ENCODE assay signal across 26 mouse cellular contexts in genomic region chr12:38962302-38962701, GRCm38 (mm10).
"Had no signal": no experiment of that assay in that cellular context is flagged by ENCODE, and none has a peak within 500 bp of the region (broad histone marks: within the 10 kb centered on the region; RNA-seq: fewer than 3 reads in every experiment).

No protein-coding gene starts in this region.

- H3K36me3 ChIP-seq: heart, embryonic 10.5 days; heart, embryonic 12.5 days; hindbrain, embryonic 10.5 days; hindbrain, embryonic 12.5 days; kidney, embryonic 15.5 days; limb, embryonic 13.5 days; limb, embryonic 15.5 days; liver, embryonic 12.5 days had no signal

- ATAC-seq: hindbrain, embryonic 16.5 days; intestine, embryonic 16.5 days; liver, embryonic 12.5 days had no signal

- H3K4me3 ChIP-seq: gastrocnemius, adult 2 months; heart, embryonic 10.5 days; heart, embryonic 12.5 days; hindbrain, embryonic 10.5 days; hindbrain, embryonic 12.5 days; kidney, embryonic 15.5 days; limb, embryonic 13.5 days; limb, embryonic 15.5 days; liver, embryonic 12.5 days had no signal

- H3K4me2 ChIP-seq: heart, embryonic 12.5 days; hindbrain, embryonic 12.5 days; hindbrain, embryonic 14.5 days; kidney, embryonic 15.5 days; limb, embryonic 13.5 days; limb, embryonic 15.5 days; liver, embryonic 12.5 days had no signal

- H3K4me1 ChIP-seq: heart, embryonic 10.5 days; heart, embryonic 12.5 days; hindbrain, embryonic 10.5 days; hindbrain, embryonic 12.5 days; kidney, embryonic 15.5 days; limb, embryonic 13.5 days; limb, embryonic 15.5 days; liver, embryonic 12.5 days had no signal

- H3K27ac ChIP-seq: gastrocnemius, adult 2 months; heart, embryonic 10.5 days; hindbrain, embryonic 10.5 days; hindbrain, embryonic 12.5 days; hindbrain, embryonic 14.5 days; kidney, embryonic 15.5 days; kidney, postnatal 0 days; limb, embryonic 13.5 days; limb, embryonic 15.5 days; liver, embryonic 12.5 days; liver, embryonic 14.5 days had no signal

- H3K27me3 ChIP-seq: heart, embryonic 12.5 days; hindbrain, embryonic 12.5 days; kidney, embryonic 15.5 days; limb, embryonic 13.5 days; limb, embryonic 15.5 days; liver, embryonic 12.5 days had no signal

- H3K9me3 ChIP-seq: heart, embryonic 10.5 days; heart, embryonic 12.5 days; hindbrain, embryonic 10.5 days; hindbrain, embryonic 12.5 days; kidney, embryonic 15.5 days; limb, embryonic 13.5 days; limb, embryonic 15.5 days; liver, embryonic 12.5 days had no signal

- DNase-seq: gastrocnemius, adult 2 months; gastrocnemius, postnatal 10 days; gastrocnemius, postnatal 25 days; heart, adult 18-20 months; heart, postnatal 10 days; heart, postnatal 4 days; kidney, adult 11 months; kidney, adult 2 months; kidney, adult 9 months; kidney, postnatal 14 days; kidney, postnatal 36 days; layer of hippocampus, adult 9-11 months; layer of hippocampus, postnatal 36 days had no signal

- H3K9ac ChIP-seq: heart, embryonic 12.5 days; hindbrain, embryonic 12.5 days; hindbrain, embryonic 14.5 days; kidney, embryonic 15.5 days; limb, embryonic 13.5 days; limb, embryonic 15.5 days; liver, embryonic 12.5 days; liver, embryonic 14.5 days had no signal
